Mouse (Mus musculus) embryonic stem cell, embryonic (primary cell): Measurements from ENCODE around the gene F11r.

Experiments used
- CTCF ChIA-PET, 4 experiments: fragments of 300-600 bp in 2 of 4; fragments of 350-600 bp in 2 of 4; sonication (Branson Sonifier 250); formaldehyde crosslinking; loops; one replicate each; lab custom pipeline; 2022; ENCODE audit warnings: inconsistent platforms in 2 of 4; lab: Charles Lee
- POLR2A ChIA-PET, 4 experiments: fragments of 300-600 bp in 2 of 4; fragments of 350-600 bp in 2 of 4; sonication (Branson Sonifier 250); formaldehyde crosslinking; loops; one replicate each; lab custom pipeline; 2022; ENCODE audit warnings: antibody characterized with exemption in 4 of 4, inconsistent platforms in 1 of 4; lab: Charles Lee

F11r gene

GRCm38 (mm10) chr1:171437264-171438013 is at the start of gene F11r:
Gene F11r, plus strand, starts transcription at chr1:171437535.
- ChIA-PET POLR2A (interaction anchor here in 3 of 4 experiments (0.5 to 2.5 kb wide), 77 partner anchors 8 to 335 kb away, joined by 3 to 31 read pairs (median 5); partner anchors contain the start of genes Usf1 (in 3 of the 3), Dedd (in 2 of the 3), Klhdc9 (in 2 of the 3) and Ppox (in 2 of the 3)), CTCF (interaction anchor here (0.5 to 1.6 kb wide), 18 partner anchors 9 to 217 kb away, joined by 3 to 6 read pairs (median 4); partner anchors contain the start of genes B4galt3 (in 1 of the 4), Klhdc9 (in 1 of the 4), Ppox (in 1 of the 4) and Usf1 (in 1 of the 4))

GRCm38 (mm10) chr1:171388376-171389102 is 48.8 kb upstream of the F11r start, which contains the start of gene Arhgap30:
Gene Arhgap30, plus strand, starts transcription at chr1:171388954.
- ChIA-PET CTCF (interaction anchor here (0.5 to 2.2 kb wide), 13 partner anchors 8 to 228 kb away, joined by 3 to 10 read pairs (median 3); partner anchors contain the start of gene Klhdc9 (in 1 of the 4)), POLR2A (interaction anchor here (0.8 to 2.9 kb wide), 28 partner anchors 8 to 300 kb away, joined by 3 to 18 read pairs (median 5); partner anchors contain the start of genes Usf1 (in 2 of the 4), Cfap126 (in 1 of the 4), Dedd (in 1 of the 4) and F11r (in 1 of the 4))

GRCm38 (mm10) chr1:171390101-171390500 is 47.2 kb upstream of the F11r start:
- CTCF ChIA-PET: interaction anchor here in 2 of 4 experiments (0.6 to 2.2 kb wide), 6 partner anchors 10 to 174 kb away, joined by 3 to 7 read pairs (median 4); partner anchors contain the start of gene Ppox (in 1 of the 2)
- POLR2A ChIA-PET: interaction anchor here (0.5 to 2.9 kb wide), 38 partner anchors 8 to 273 kb away, joined by 3 to 18 read pairs (median 4); partner anchors contain the start of genes Klhdc9 (in 3 of the 4), Usf1 (in 3 of the 4), F11r (in 2 of the 4) and Ppox (in 1 of the 4)

DNA sequence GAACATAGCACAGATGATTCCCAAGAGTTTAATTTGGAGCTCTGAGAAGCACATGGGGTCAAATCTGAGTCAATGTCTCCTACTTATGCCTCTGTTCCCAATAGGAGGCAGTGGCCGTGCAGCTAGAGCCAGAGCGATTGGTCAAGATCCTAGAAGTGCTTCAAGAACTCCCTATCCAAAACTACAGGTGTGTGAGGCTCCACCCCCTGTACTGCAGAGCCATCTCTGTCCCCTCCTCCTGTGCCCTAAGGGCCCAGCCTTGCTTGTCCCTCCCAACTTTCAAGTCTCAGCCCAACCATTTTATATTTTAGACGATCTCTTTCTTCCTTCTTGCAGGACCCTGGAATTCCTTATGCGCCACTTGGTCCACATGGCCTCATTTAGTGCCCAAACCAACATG is 35.5 kb upstream of the F11r start:
- ChIA-PET CTCF (interaction anchor here in 2 of 4 experiments (1.1 to 2.2 kb wide), 3 partner anchors 12 to 42 kb away, joined by 3 to 5 read pairs (median 3); no protein-coding TSS in a partner anchor), POLR2A (interaction anchor here in 3 of 4 experiments (0.6 to 3.5 kb wide), 20 partner anchors 8 to 285 kb away, joined by 3 to 38 read pairs (median 4); partner anchors contain the start of genes Klhdc9 (in 2 of the 3), Usf1 (in 2 of the 3), Alyref2 (in 1 of the 3) and Arhgap30 (in 1 of the 3))

DNA sequence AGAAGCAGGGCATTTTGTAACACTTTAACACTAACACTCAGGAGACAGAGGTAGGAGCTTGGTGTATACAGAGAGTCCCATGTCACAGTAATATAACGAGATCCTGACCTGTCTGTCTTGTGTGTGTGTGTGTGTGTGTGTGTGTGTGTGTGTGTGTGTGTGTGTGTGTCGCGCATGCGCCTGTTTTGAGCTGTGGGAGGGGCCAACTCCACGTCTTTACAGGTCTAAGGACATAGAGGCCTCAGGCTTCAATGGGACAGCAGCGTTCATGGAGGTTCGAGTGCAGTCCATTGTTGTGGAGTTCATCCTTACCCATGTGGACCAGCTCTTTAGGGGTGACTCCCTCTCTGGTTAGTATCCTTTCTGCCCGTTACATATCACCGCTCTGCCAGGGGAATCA is 34.3 kb upstream of the F11r start:
- POLR2A ChIA-PET: interaction anchor here in 3 of 4 experiments (0.6 to 3.5 kb wide), 21 partner anchors 8 to 274 kb away, joined by 3 to 38 read pairs (median 4); partner anchors contain the start of genes Usf1 (in 3 of the 3), Alyref2 (in 1 of the 3), Arhgap30 (in 1 of the 3) and F11r (in 1 of the 3)
- CTCF ChIA-PET: interaction anchor here in 2 of 4 experiments (0.6 to 1.3 kb wide), 3 partner anchors 23 to 98 kb away, joined by 3 to 4 read pairs (median 4); no protein-coding TSS in a partner anchor

- CTCF ChIA-PET: no interaction called here
These were observed 30.1 kb upstream of the F11r start for GRCm38 (mm10) chr1:171407263-171407662.

GRCm38 (mm10) chr1:171410231-171410630 is 27.1 kb upstream of the F11r start:
- ChIA-PET POLR2A (interaction anchor here (0.7 to 4.6 kb wide), 37 partner anchors 8 to 356 kb away, joined by 3 to 38 read pairs (median 6); partner anchors contain the start of genes Dedd (in 3 of the 4), Arhgap30 (in 2 of the 4) and F11r (in 2 of the 4)), CTCF (interaction anchor here in 3 of 4 experiments (0.5 to 2.1 kb wide), 6 partner anchors 52 to 280 kb away, joined by 3 to 7 read pairs (median 5); partner anchors contain the start of gene Ppox (in 1 of the 3))

More at GRCm38 (mm10) chr1:171407263-171407662, 30.1 kb upstream of the F11r start:
- POLR2A ChIA-PET: interaction anchor here in 1 of 4 experiments (1.3 to 1.4 kb wide), 2 partner anchors 9 kb away, joined by 3 read pairs; no protein-coding TSS in a partner anchor

DNA sequence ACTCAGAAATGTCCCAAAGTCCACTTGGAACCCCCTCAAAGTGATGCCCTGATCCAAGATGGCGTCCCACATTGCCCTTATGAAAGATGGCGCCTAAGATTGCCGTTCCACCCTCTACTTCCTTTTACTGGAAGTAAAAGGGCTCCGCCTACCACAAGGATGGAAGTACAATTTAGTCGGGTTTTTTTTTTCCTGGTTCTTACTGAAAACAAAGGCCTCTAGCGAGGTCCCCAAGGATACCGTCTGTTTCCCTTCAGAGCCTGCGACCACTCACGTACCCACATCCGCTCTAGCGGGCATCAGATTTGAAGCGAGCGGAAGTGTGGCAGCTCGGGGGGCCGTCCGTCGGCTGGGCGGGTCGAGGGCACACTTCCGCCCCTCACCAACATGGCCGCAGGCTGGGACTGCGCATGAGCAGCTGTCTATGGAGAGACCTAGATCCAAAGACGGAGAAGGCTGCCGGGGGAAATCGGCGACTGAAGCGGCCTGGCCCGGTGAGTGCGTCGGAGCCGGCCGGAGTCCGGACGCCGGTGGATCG is 26.3 kb upstream of the F11r start, which contains the start of gene Usf1:
TSS of gene Usf1 (plus strand) at position 367 of the 538 bp plus-strand sequence.
- POLR2A ChIA-PET: interaction anchor here (0.6 to 4.6 kb wide), 73 partner anchors 8 to 357 kb away, joined by 3 to 38 read pairs (median 5); partner anchors contain the start of genes Dedd (in 3 of the 4), F11r (in 3 of the 4), Arhgap30 (in 2 of the 4) and Nit1 (in 2 of the 4)

GRCm38 (mm10) chr1:171411492-171411941 is 25.8 kb upstream of the F11r start:
- ChIA-PET CTCF (interaction anchor here (0.6 to 2.0 kb wide), 9 partner anchors 24 to 933 kb away, joined by 3 to 7 read pairs (median 4); partner anchors contain the start of genes F11r (in 1 of the 4) and Ppox (in 1 of the 4)), POLR2A (interaction anchor here (0.6 to 4.6 kb wide), 67 partner anchors 8 to 519 kb away, joined by 3 to 38 read pairs (median 5); partner anchors contain the start of genes Dedd (in 3 of the 4), F11r (in 3 of the 4), Arhgap30 (in 2 of the 4) and Nit1 (in 2 of the 4))

More for the DNA sequence above, 26.3 kb upstream of the F11r start, which contains the start of gene Usf1:
- CTCF ChIA-PET: interaction anchor here (0.6 to 2.0 kb wide), 11 partner anchors 11 to 1002 kb away, joined by 3 to 7 read pairs (median 4); partner anchors contain the start of genes F11r (in 1 of the 4) and Ppox (in 1 of the 4)

DNA sequence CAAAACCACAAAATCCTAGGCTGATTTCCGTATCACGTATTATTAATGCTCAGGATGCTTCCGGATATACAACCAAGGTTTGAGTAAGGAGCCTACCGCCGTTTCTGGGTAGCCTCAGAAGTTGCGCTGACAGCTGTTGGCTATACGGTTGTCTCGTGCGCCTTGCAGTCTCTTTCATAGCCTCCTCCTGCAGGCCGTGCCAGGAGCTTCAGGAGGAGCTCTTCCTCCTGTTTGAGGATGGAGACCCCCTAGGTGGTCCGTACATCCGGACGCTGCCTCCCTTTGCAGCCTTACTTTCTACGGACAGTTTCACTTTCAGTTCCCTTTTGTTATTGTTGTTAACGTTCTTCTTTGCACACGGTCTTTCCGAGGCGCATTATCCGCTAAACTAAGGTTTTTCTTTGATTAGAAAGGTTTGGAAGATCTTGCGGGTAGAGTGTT is 25.3 kb upstream of the F11r start:
- CTCF ChIA-PET: interaction anchor here in 2 of 4 experiments (1.2 to 2.0 kb wide), 3 partner anchors 25 to 90 kb away, joined by 3 to 7 read pairs (median 5); no protein-coding TSS in a partner anchor
- POLR2A ChIA-PET: interaction anchor here (0.6 to 4.6 kb wide), 51 partner anchors 8 to 519 kb away, joined by 3 to 38 read pairs (median 5); partner anchors contain the start of genes Arhgap30 (in 2 of the 4), B4galt3 (in 2 of the 4), F11r (in 2 of the 4) and Adamts4 (in 1 of the 4)

GRCm38 (mm10) chr1:171412446-171412845 is 24.9 kb upstream of the F11r start:
- CTCF ChIA-PET: interaction anchor here in 3 of 4 experiments (0.6 to 1.7 kb wide), 3 partner anchors 25 to 91 kb away, joined by 3 to 5 read pairs (median 3); partner anchors contain the start of gene F11r (in 1 of the 3)
- POLR2A ChIA-PET: interaction anchor here in 3 of 4 experiments (0.9 to 4.6 kb wide), 33 partner anchors 10 to 520 kb away, joined by 3 to 38 read pairs (median 6); partner anchors contain the start of genes Arhgap30 (in 2 of the 3), F11r (in 2 of the 3), Alyref2 (in 1 of the 3) and B4galt3 (in 1 of the 3)

DNA sequence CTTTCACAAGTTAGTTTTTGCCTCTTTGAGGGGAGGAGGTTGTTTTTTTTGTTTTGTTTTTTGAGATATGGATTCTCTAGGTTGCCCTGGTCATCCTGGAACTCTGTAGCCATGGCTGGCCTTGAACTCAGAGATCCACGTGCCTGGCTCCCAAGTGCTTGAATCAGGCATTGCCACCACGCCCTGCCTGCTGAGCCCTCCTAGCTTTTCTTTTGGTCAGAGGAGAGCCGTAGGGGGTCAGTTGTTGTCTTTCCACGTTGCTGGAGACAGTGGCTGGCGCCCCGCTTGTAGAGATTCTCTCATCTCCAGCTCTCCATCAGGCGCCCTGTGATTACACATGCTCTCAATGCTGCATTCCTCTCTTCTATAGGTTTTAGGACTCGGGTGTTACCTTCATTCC is 23.7 kb upstream of the F11r start:
- CTCF ChIA-PET: interaction anchor here (0.6 to 2.6 kb wide), 8 partner anchors 12 to 160 kb away, joined by 3 to 9 read pairs (median 3); partner anchors contain the start of gene Klhdc9 (in 1 of the 4)

GRCm38 (mm10) chr1:171418660-171419059 is 18.7 kb upstream of the F11r start, which contains the start of gene Tstd1:
Gene Tstd1, plus strand, starts transcription at chr1:171418872.
- ChIA-PET POLR2A (interaction anchor here in 2 of 4 experiments (0.5 to 2.1 kb wide), 7 partner anchors 12 to 85 kb away, joined by 3 to 11 read pairs (median 4); partner anchors contain the start of gene F11r (in 2 of the 2)), CTCF (interaction anchor here in 1 of 4 experiments (1.7 kb wide), 1 partner anchor 39 kb away, joined by 5 read pairs; no protein-coding TSS in a partner anchor)

More for the DNA sequence above, 23.7 kb upstream of the F11r start:
- POLR2A ChIA-PET: interaction anchor here (0.5 to 4.6 kb wide), 39 partner anchors 10 to 219 kb away, joined by 3 to 38 read pairs (median 4); partner anchors contain the start of genes Alyref2 (in 2 of the 4), B4galt3 (in 2 of the 4), F11r (in 2 of the 4) and Arhgap30 (in 1 of the 4)

DNA sequence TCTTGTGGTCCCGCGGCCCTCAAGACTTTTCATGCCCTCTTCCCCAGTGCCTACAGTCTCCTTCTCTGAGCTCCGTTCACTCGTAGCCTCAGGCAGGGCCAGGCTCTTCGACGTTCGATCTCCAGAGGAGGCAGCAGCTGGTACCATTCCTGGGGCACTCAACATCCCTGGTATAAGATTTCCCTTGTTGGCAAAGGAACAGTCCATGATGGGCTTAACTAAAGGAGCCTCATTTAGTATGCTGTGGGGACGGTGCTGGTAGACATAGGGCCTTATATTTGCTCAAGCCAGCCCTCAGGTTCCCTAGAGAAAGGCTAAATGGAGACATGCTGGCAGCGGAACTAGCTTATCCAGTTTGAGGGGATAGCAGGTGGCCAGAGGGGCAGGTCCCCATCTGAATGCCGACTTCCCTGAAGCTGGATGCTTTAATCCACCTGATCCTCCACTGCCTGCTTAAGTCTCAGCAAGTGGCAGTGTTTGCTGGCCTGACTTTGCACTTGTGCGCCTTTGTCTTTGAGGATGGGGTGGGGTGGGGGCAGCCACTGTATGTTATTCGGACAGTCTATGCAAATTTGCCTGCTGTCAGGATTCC is 17.9 kb upstream of the F11r start:
- POLR2A ChIA-PET: interaction anchor here in 3 of 4 experiments (0.5 to 2.1 kb wide), 13 partner anchors 8 to 85 kb away, joined by 3 to 11 read pairs (median 4); partner anchors contain the start of genes F11r (in 3 of the 3) and Usf1 (in 2 of the 3)
- CTCF ChIA-PET: interaction anchor here in 1 of 4 experiments (1.7 kb wide), 1 partner anchor 39 kb away, joined by 5 read pairs; no protein-coding TSS in a partner anchor
